In the genomic region with DNA sequence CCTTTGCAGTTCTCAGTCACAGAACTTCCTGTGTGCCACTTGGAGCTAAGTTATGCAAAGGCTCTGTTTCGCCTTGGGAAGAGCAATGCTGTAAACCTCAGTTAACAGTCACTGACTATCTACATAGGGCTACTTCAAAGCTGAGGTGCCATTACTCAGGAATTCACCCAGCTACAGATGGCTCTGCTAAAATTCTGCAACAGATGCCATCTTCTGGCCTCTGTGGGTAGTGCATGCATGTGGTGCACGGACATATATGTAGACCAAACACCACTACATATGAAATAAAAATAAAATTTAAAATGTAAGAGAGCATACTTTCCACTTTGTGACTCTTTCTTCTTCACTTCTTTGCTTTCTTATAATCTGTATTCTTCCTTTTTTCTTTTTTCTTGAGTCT, we compare ENCODE assay signal across 10 mouse cellular contexts. TPM values are rescaled to one million over a fixed set of nuclear protein-coding genes. Genes with fewer than 3 reads are reported as not detected.
DNase-seq lines count a peak whose midpoint lies in the region; ATAC-seq and TF ChIP-seq lines count a peak whose summit lies in the region.
"Had no signal": no experiment of that assay in that cellular context is flagged by ENCODE, and none has a peak within 500 bp of the region (broad histone marks: within the 10 kb centered on the region; RNA-seq: fewer than 3 reads in every experiment).

No protein-coding gene starts in this region.

- no peak overlapping the region for H3K4me3 ChIP-seq in intestine, embryonic 14.5 days (ENCODE audit: low read depth, low read length)
- H3K4me3 ChIP-seq in intestine, embryonic 15.5 days (replicated peaks): no peak overlapping the region
- H3K4me3 ChIP-seq in heart, postnatal 0 days (ENCODE audit: low read depth, low read length): no peak overlapping the region
- H3K4me3 ChIP-seq: erythroblast, embryonic 14.5 days; myocyte had no signal

- H3K4me1 ChIP-seq in intestine, embryonic 14.5 days (replicated peaks; ENCODE audit: control insufficient read depth, insufficient read depth, low read length): peaks cover 9% of the 10 kb centered on the region; the same call in 1 of the 2 replicates
- no peaks in the 10 kb centered on the region for H3K4me1 ChIP-seq in intestine, embryonic 15.5 days (replicated peaks)
- no peaks in the 10 kb centered on the region for H3K4me1 ChIP-seq in heart, postnatal 0 days (ENCODE audit: control insufficient read depth, insufficient read depth)

- no peak for ATAC-seq in intestine, embryonic 14.5 days (replicated peaks; ENCODE audit: low FRiP score, low TSS enrichment, low read depth)
- no peak for ATAC-seq in intestine, embryonic 15.5 days
- 0 out of 2 replicates have a peak, but pooled peaks have one; percentile 39 for ATAC-seq in heart, postnatal 0 days (ENCODE audit: insufficient read depth, low read depth)
- ATAC-seq in monocyte, adult 5-6 weeks (replicated peaks; ENCODE audit: insufficient number of reproducible peaks, low FRiP score, low TSS enrichment, poor library complexity, severe bottlenecking): 0 out of 2 replicates have a peak, but pooled peaks have one; percentile 35

- no peak for TF ChIP-seq EP300 in heart, postnatal 0 days (IDR thresholded peaks at IDR 0.05; ENCODE audit: low read depth)

- DNase-seq in intestine, embryonic 14.5 days (ENCODE audit: low spot score): peak; percentile 81
- peak; percentile 82 for DNase-seq in NIH3T3 (ENCODE audit: low read depth)
- peak; percentile 78 to 79 for DNase-seq in cerebellum, postnatal 10 days
- peak; percentile 28 for DNase-seq in heart, postnatal 0 days (ENCODE audit: low spot score)
- peak; percentile 21 to 34 for DNase-seq in layer of hippocampus, postnatal 36 days
- DNase-seq in telencephalon, adult 2 months (ENCODE audit: low read depth, low spot score): peak; percentile 47

- H3K9me3 ChIP-seq in intestine, embryonic 14.5 days (ENCODE audit: control insufficient read depth, low read length): no peaks in the 10 kb centered on the region
- H3K9me3 ChIP-seq in intestine, embryonic 15.5 days: no peaks in the 10 kb centered on the region
- no peaks in the 10 kb centered on the region for H3K9me3 ChIP-seq in heart, postnatal 0 days (replicated peaks; ENCODE audit: control insufficient read depth, low read length)

- no peak overlapping the region for H3K27ac ChIP-seq in intestine, embryonic 14.5 days (ENCODE audit: low read depth)
- no peak overlapping the region for H3K27ac ChIP-seq in intestine, embryonic 15.5 days
- H3K27ac ChIP-seq in heart, postnatal 0 days (ENCODE audit: low read depth): no peak overlapping the region

- peak; percentile 70 for TF ChIP-seq CTCF in heart, postnatal 0 days (IDR thresholded peaks at IDR 0.05; ENCODE audit: low read depth)

- H3K36me3 ChIP-seq in intestine, embryonic 14.5 days (ENCODE audit: control insufficient read depth, insufficient read depth, low read length): no peaks in the 10 kb centered on the region
- no peaks in the 10 kb centered on the region for H3K36me3 ChIP-seq in intestine, embryonic 15.5 days
- H3K36me3 ChIP-seq in heart, postnatal 0 days (replicated peaks; ENCODE audit: control insufficient read depth, insufficient read depth, low read length): no peaks in the 10 kb centered on the region

- WGBS in intestine, embryonic 14.5 days: 37% methylated on average over 2 of the region's 2 CpGs
- 38% methylated on average over 2 of the region's 2 CpGs for WGBS in intestine, embryonic 15.5 days
- 26% methylated on average over 2 of the region's 2 CpGs for WGBS in heart, postnatal 0 days

- H3K4me2 ChIP-seq in intestine, embryonic 14.5 days (ENCODE audit: low read length): no peak overlapping the region
- no peak overlapping the region for H3K4me2 ChIP-seq in intestine, embryonic 15.5 days (replicated peaks)
- no peak overlapping the region for H3K4me2 ChIP-seq in heart, postnatal 0 days (ENCODE audit: low read depth, low read length)

- no peak overlapping the region for H3K9ac ChIP-seq in intestine, embryonic 14.5 days (ENCODE audit: low read length)
- no peak overlapping the region for H3K9ac ChIP-seq in intestine, embryonic 15.5 days
- no peak overlapping the region for H3K9ac ChIP-seq in heart, postnatal 0 days (replicated peaks; ENCODE audit: low read depth, low read length)

- H3K27me3 ChIP-seq in intestine, embryonic 14.5 days (replicated peaks; ENCODE audit: control insufficient read depth, insufficient read depth, low read length): no peaks in the 10 kb centered on the region
- no peaks in the 10 kb centered on the region for H3K27me3 ChIP-seq in intestine, embryonic 15.5 days (replicated peaks)
- H3K27me3 ChIP-seq in heart, postnatal 0 days (ENCODE audit: control insufficient read depth, insufficient read depth, low read length): no peaks in the 10 kb centered on the region

RNA-seq across cellular contexts. Expression of gene Krt25, which starts 15.2 kb away (rescaled TPM):
- 0.15 TPM in 1 of 2 replicates, not detected in the other for polyA plus RNA-seq in intestine, embryonic 14.5 days (2014; fragmentation: Nextera tagmentation; extraction: Ambion mirVana)
- polyA plus RNA-seq in intestine, embryonic 15.5 days (2015; fragmentation: Nextera tagmentation; extraction: Ambion mirVana): not detected in 2 replicates
- not detected in 2 replicates for total RNA-seq in heart, postnatal 0 days (2014; rRNA removed; ENCODE audit: low replicate concordance)
- polyA plus RNA-seq in heart, postnatal 0 days (2015; fragmentation: Nextera tagmentation; extraction: Ambion mirVana): 0.07 and 0.12 TPM in 2 replicates
- not detected for total RNA-seq in layer of hippocampus, postnatal 36 days (2021)
- total RNA-seq in monocyte, adult 5-6 weeks (2017): not detected in 3 replicates
- polyA plus RNA-seq: erythroblast, embryonic 14.5 days; myocyte had no signal

RNA-seq across cellular contexts. Expression of gene Krt24, which starts 22.5 kb away (rescaled TPM):
- polyA plus RNA-seq in intestine, embryonic 14.5 days (2014; fragmentation: Nextera tagmentation; extraction: Ambion mirVana): not detected in 2 replicates
- polyA plus RNA-seq in intestine, embryonic 15.5 days (2015; fragmentation: Nextera tagmentation; extraction: Ambion mirVana): 0.11 and 0.15 TPM in 2 replicates
- total RNA-seq in heart, postnatal 0 days (2014; rRNA removed; ENCODE audit: low replicate concordance): not detected in 2 replicates
- not detected in 2 replicates for polyA plus RNA-seq in heart, postnatal 0 days (2015; fragmentation: Nextera tagmentation; extraction: Ambion mirVana)
- not detected for total RNA-seq in layer of hippocampus, postnatal 36 days (2021)
- not detected in 3 replicates for total RNA-seq in monocyte, adult 5-6 weeks (2017)
- polyA plus RNA-seq: erythroblast, embryonic 14.5 days; myocyte had no signal

RNA-seq across cellular contexts. Expression of gene Krt26, which starts 30.2 kb away (rescaled TPM):
- 0.04 and 0.16 TPM in 2 replicates for polyA plus RNA-seq in intestine, embryonic 14.5 days (2014; fragmentation: Nextera tagmentation; extraction: Ambion mirVana)
- 0.11 TPM in 1 of 2 replicates, not detected in the other for polyA plus RNA-seq in intestine, embryonic 15.5 days (2015; fragmentation: Nextera tagmentation; extraction: Ambion mirVana)
- total RNA-seq in heart, postnatal 0 days (2014; rRNA removed; ENCODE audit: low replicate concordance): not detected in 2 replicates
- polyA plus RNA-seq in heart, postnatal 0 days (2015; fragmentation: Nextera tagmentation; extraction: Ambion mirVana): not detected in 2 replicates
- not detected for total RNA-seq in layer of hippocampus, postnatal 36 days (2021)
- not detected in 3 replicates for total RNA-seq in monocyte, adult 5-6 weeks (2017)
- polyA plus RNA-seq: erythroblast, embryonic 14.5 days; myocyte had no signal

RNA-seq across cellular contexts. Expression of gene Krt27, which starts 43.3 kb away (rescaled TPM):
- not detected in 2 replicates for polyA plus RNA-seq in intestine, embryonic 14.5 days (2014; fragmentation: Nextera tagmentation; extraction: Ambion mirVana)
- polyA plus RNA-seq in intestine, embryonic 15.5 days (2015; fragmentation: Nextera tagmentation; extraction: Ambion mirVana): not detected in 2 replicates
- not detected in 2 replicates for total RNA-seq in heart, postnatal 0 days (2014; rRNA removed; ENCODE audit: low replicate concordance)
- polyA plus RNA-seq in heart, postnatal 0 days (2015; fragmentation: Nextera tagmentation; extraction: Ambion mirVana): not detected in 2 replicates
- not detected for total RNA-seq in layer of hippocampus, postnatal 36 days (2021)
- total RNA-seq in monocyte, adult 5-6 weeks (2017): not detected in 3 replicates
- polyA plus RNA-seq: erythroblast, embryonic 14.5 days; myocyte had no signal

Comparison
In these comparisons a context has a peak if more than half of its experiments do, and no peak if none do; other contexts are left out.
1. ATAC-seq: peak in heart, postnatal 0 days (single experiment) and monocyte, adult 5-6 weeks (single experiment); none in intestine, embryonic 14.5 days (single experiment) and intestine, embryonic 15.5 days (single experiment).
2. DNase-seq: peak in every context shown above with its lines; median percentile 82 in NIH3T3; 81 in intestine, embryonic 14.5 days; 78 in cerebellum, postnatal 10 days; 47 in telencephalon, adult 2 months; 28 in heart, postnatal 0 days; 28 in layer of hippocampus, postnatal 36 days.